Mouse (Mus musculus): ENCODE measurements around the gene Fgfr2. TPM values are rescaled to one million over a fixed set of nuclear protein-coding genes. Genes with fewer than 3 reads are reported as not detected.
A peak's percentile ranks its signal among the peaks of the same experiment; 100 is the strongest.

The Fgfr2 gene
- polyA plus RNA-seq, 1 experiment from 2014 or later: 11.4 TPM

GRCm38 (mm10) chr7:133094711-133095495 lies 28.2 kb downstream of the Fgfr2 start:
- Histone ChIP-seq H3K4me1 (ENCODE audit: control insufficient read depth, low read depth, low read length) (no peaks in the 10 kb centered on the region), H3K4me3 (ENCODE audit: low read depth, low read length) (no peak overlapping the region), H3K27me3 (ENCODE audit: control insufficient read depth, insufficient read depth, low read depth, low read length) (no peaks in the 10 kb centered on the region), H3K9ac (ENCODE audit: low read depth, low read length) (no peak overlapping the region), H3K27ac (ENCODE audit: low read length) (no peak overlapping the region), H3K9me3 (replicated peaks; ENCODE audit: control insufficient read depth, low read length) (no peaks in the 10 kb centered on the region), H3K36me3 (ENCODE audit: control insufficient read depth, insufficient read depth) (no peaks in the 10 kb centered on the region), H3K4me2 (ENCODE audit: low read depth, low read length) (no peak overlapping the region)
- no peak for ATAC-seq (ENCODE audit: low read depth)
- WGBS (ENCODE audit: insufficient replicate concordance): 61% methylated on average over 9 of the region's 9 CpGs

- no peaks in the 10 kb centered on the region for H3K9me3 ChIP-seq (replicated peaks; ENCODE audit: control insufficient read depth, low read length)
- no peak overlapping the region for H3K9ac ChIP-seq (ENCODE audit: low read depth, low read length)
- no peaks in the 10 kb centered on the region for H3K4me1 ChIP-seq (ENCODE audit: control insufficient read depth, low read depth, low read length)
- no peaks in the 10 kb centered on the region for H3K36me3 ChIP-seq (ENCODE audit: control insufficient read depth, insufficient read depth)
- no peak overlapping the region for H3K27ac ChIP-seq (ENCODE audit: low read length)
- no peak overlapping the region for H3K4me3 ChIP-seq (ENCODE audit: low read depth, low read length)
- no peak overlapping the region for H3K4me2 ChIP-seq (ENCODE audit: low read depth, low read length)
- 73% methylated on average over 3 of the region's 3 CpGs for WGBS (ENCODE audit: insufficient replicate concordance)
- H3K27me3 ChIP-seq (ENCODE audit: control insufficient read depth, insufficient read depth, low read depth, low read length): no peaks in the 10 kb centered on the region
- no peak for ATAC-seq (ENCODE audit: low read depth)
These were observed 29.0 kb downstream of the Fgfr2 start for GRCm38 (mm10) chr7:133094161-133094560.

GRCm38 (mm10) chr7:133093731-133094130 lies 29.4 kb downstream of the Fgfr2 start:
- H3K27me3 ChIP-seq (ENCODE audit: control insufficient read depth, insufficient read depth, low read depth, low read length): no peaks in the 10 kb centered on the region
- no peak overlapping the region for H3K9ac ChIP-seq (ENCODE audit: low read depth, low read length)
- H3K4me2 ChIP-seq (ENCODE audit: low read depth, low read length): no peak overlapping the region
- H3K9me3 ChIP-seq (replicated peaks; ENCODE audit: control insufficient read depth, low read length): no peaks in the 10 kb centered on the region
- ATAC-seq (ENCODE audit: low read depth): no peak
- H3K27ac ChIP-seq (ENCODE audit: low read length): no peak overlapping the region
- WGBS (ENCODE audit: insufficient replicate concordance): 86% methylated on average over 5 of the region's 5 CpGs
- no peaks in the 10 kb centered on the region for H3K4me1 ChIP-seq (ENCODE audit: control insufficient read depth, low read depth, low read length)
- H3K36me3 ChIP-seq (ENCODE audit: control insufficient read depth, insufficient read depth): no peaks in the 10 kb centered on the region
- H3K4me3 ChIP-seq (ENCODE audit: low read depth, low read length): no peak overlapping the region

- Histone ChIP-seq H3K27ac (ENCODE audit: low read length) (no peak overlapping the region), H3K36me3 (ENCODE audit: control insufficient read depth, insufficient read depth) (no peaks in the 10 kb centered on the region), H3K9me3 (replicated peaks; ENCODE audit: control insufficient read depth, low read length) (no peaks in the 10 kb centered on the region), H3K4me1 (ENCODE audit: control insufficient read depth, low read depth, low read length) (no peaks in the 10 kb centered on the region), H3K27me3 (ENCODE audit: control insufficient read depth, insufficient read depth, low read depth, low read length) (no peaks in the 10 kb centered on the region), H3K9ac (ENCODE audit: low read depth, low read length) (no peak overlapping the region), H3K4me3 (ENCODE audit: low read depth, low read length) (no peak overlapping the region), H3K4me2 (ENCODE audit: low read depth, low read length) (no peak overlapping the region)
- ATAC-seq (ENCODE audit: low read depth): no peak
- WGBS (ENCODE audit: insufficient replicate concordance): 61% methylated on average over 4 of the region's 4 CpGs
These were observed 32.5 kb downstream of the Fgfr2 start for GRCm38 (mm10) chr7:133090641-133091040.

- H3K4me2 ChIP-seq (ENCODE audit: low read depth, low read length): no peak overlapping the region
- 74% methylated on average over 11 of the region's 11 CpGs for WGBS (ENCODE audit: insufficient replicate concordance)
- no peaks in the 10 kb centered on the region for H3K4me1 ChIP-seq (ENCODE audit: control insufficient read depth, low read depth, low read length)
- no peak overlapping the region for H3K4me3 ChIP-seq (ENCODE audit: low read depth, low read length)
- no peak overlapping the region for H3K27ac ChIP-seq (ENCODE audit: low read length)
- no peaks in the 10 kb centered on the region for H3K36me3 ChIP-seq (ENCODE audit: control insufficient read depth, insufficient read depth)
- H3K9me3 ChIP-seq (replicated peaks; ENCODE audit: control insufficient read depth, low read length): no peaks in the 10 kb centered on the region
- H3K27me3 ChIP-seq (ENCODE audit: control insufficient read depth, insufficient read depth, low read depth, low read length): no peaks in the 10 kb centered on the region
- H3K9ac ChIP-seq (ENCODE audit: low read depth, low read length): no peak overlapping the region
- ATAC-seq (ENCODE audit: low read depth): no peak
These were observed 33.4 kb downstream of the Fgfr2 start for GRCm38 (mm10) chr7:133089621-133090260.

- WGBS (ENCODE audit: insufficient replicate concordance): 66% methylated on average over 11 of the region's 11 CpGs
- Histone ChIP-seq H3K4me2 (ENCODE audit: low read depth, low read length) (no peak overlapping the region), H3K4me1 (ENCODE audit: control insufficient read depth, low read depth, low read length) (no peaks in the 10 kb centered on the region), H3K27ac (ENCODE audit: low read length) (peak overlapping the region; percentile 46), H3K4me3 (ENCODE audit: low read depth, low read length) (no peak overlapping the region), H3K36me3 (ENCODE audit: control insufficient read depth, insufficient read depth) (no peaks in the 10 kb centered on the region), H3K9ac (ENCODE audit: low read depth, low read length) (no peak overlapping the region), H3K9me3 (replicated peaks; ENCODE audit: control insufficient read depth, low read length) (no peaks in the 10 kb centered on the region), H3K27me3 (ENCODE audit: control insufficient read depth, insufficient read depth, low read depth, low read length) (no peaks in the 10 kb centered on the region)
- ATAC-seq (ENCODE audit: low read depth): no peak
These were observed 34.3 kb downstream of the Fgfr2 start for GRCm38 (mm10) chr7:133088830-133089261.

- H3K27ac ChIP-seq (ENCODE audit: low read length): no peak overlapping the region
- ATAC-seq (ENCODE audit: low read depth): no peak
- H3K9me3 ChIP-seq (replicated peaks; ENCODE audit: control insufficient read depth, low read length): no peaks in the 10 kb centered on the region
- H3K9ac ChIP-seq (ENCODE audit: low read depth, low read length): no peak overlapping the region
- H3K4me2 ChIP-seq (ENCODE audit: low read depth, low read length): no peak overlapping the region
- no peaks in the 10 kb centered on the region for H3K27me3 ChIP-seq (ENCODE audit: control insufficient read depth, insufficient read depth, low read depth, low read length)
- H3K36me3 ChIP-seq (ENCODE audit: control insufficient read depth, insufficient read depth): no peaks in the 10 kb centered on the region
- WGBS (ENCODE audit: insufficient replicate concordance): 72% methylated on average over 4 of the region's 4 CpGs
- no peaks in the 10 kb centered on the region for H3K4me1 ChIP-seq (ENCODE audit: control insufficient read depth, low read depth, low read length)
- no peak overlapping the region for H3K4me3 ChIP-seq (ENCODE audit: low read depth, low read length)
These were observed 34.7 kb downstream of the Fgfr2 start for GRCm38 (mm10) chr7:133088411-133088810.

GRCm38 (mm10) chr7:133085408-133085807 lies 37.7 kb downstream of the Fgfr2 start:
- no peak for ATAC-seq (ENCODE audit: low read depth)
- Histone ChIP-seq H3K36me3 (ENCODE audit: control insufficient read depth, insufficient read depth) (no peaks in the 10 kb centered on the region), H3K27ac (ENCODE audit: low read length) (no peak overlapping the region), H3K9me3 (replicated peaks; ENCODE audit: control insufficient read depth, low read length) (no peaks in the 10 kb centered on the region), H3K4me3 (ENCODE audit: low read depth, low read length) (no peak overlapping the region), H3K4me1 (ENCODE audit: control insufficient read depth, low read depth, low read length) (no peaks in the 10 kb centered on the region), H3K4me2 (ENCODE audit: low read depth, low read length) (no peak overlapping the region), H3K27me3 (ENCODE audit: control insufficient read depth, insufficient read depth, low read depth, low read length) (no peaks in the 10 kb centered on the region), H3K9ac (ENCODE audit: low read depth, low read length) (no peak overlapping the region)
- WGBS (ENCODE audit: insufficient replicate concordance): 59% methylated on average over 3 of the region's 3 CpGs

GRCm38 (mm10) chr7:133083936-133084614 lies 39.1 kb downstream of the Fgfr2 start:
- ATAC-seq (ENCODE audit: low read depth): no peak
- WGBS (ENCODE audit: insufficient replicate concordance): 73% methylated on average over 13 of the region's 13 CpGs
- H3K27me3 ChIP-seq (ENCODE audit: control insufficient read depth, insufficient read depth, low read depth, low read length): no peaks in the 10 kb centered on the region
- H3K4me3 ChIP-seq (ENCODE audit: low read depth, low read length): no peak overlapping the region
- no peaks in the 10 kb centered on the region for H3K4me1 ChIP-seq (ENCODE audit: control insufficient read depth, low read depth, low read length)
- H3K9me3 ChIP-seq (replicated peaks; ENCODE audit: control insufficient read depth, low read length): no peaks in the 10 kb centered on the region
- H3K4me2 ChIP-seq (ENCODE audit: low read depth, low read length): no peak overlapping the region
- H3K9ac ChIP-seq (ENCODE audit: low read depth, low read length): no peak overlapping the region
- no peaks in the 10 kb centered on the region for H3K36me3 ChIP-seq (ENCODE audit: control insufficient read depth, insufficient read depth)
- H3K27ac ChIP-seq (ENCODE audit: low read length): no peak overlapping the region
